Comparison of ENCODE assay signal across 12 mouse cellular contexts in the genomic region with DNA sequence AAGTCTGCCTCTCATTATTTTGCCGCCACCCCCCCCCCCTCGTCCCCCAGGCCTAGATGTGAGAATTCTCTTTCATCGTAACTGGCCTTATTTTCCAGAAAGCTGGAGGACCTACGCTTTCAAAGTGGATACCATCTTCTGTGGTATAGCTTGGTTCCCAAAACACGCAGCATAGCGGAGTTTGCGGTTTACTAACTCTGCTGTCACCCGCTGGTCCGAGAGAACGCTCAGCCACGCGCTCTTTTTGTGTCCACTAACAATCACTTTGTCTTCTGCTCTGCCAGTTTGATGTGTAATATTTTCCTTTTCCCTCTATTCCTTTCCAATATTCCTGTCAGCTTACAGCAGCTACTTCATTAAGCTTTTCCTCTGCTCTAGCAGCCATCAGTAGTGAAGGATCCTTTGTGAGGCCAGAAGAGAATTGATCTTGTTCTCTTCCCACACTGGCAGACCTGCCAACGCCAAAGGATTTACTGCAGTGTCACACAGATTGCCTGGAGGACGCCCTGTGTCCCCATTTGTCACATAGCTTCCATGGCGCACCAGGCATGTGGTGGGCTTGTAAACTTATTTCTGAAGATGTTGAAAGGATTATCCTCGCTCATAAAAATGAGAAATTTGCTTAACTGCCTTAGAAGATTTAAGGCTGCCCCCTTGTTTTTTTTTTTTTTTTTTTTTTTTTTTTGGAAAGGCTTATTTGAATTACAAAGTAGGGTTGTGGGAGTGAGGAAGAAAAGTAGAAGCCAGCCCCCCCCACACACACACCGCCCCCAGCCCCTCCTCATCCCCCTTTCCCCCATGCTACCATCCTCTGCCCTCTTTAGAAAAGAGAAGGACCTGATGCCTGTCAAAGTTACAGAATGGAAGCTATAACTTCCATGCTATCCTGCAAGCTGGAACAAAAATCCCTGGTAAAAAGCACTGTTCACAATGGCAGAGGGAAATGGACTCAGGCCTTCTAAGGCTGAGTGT. TPM values are rescaled to one million over a fixed set of nuclear protein-coding genes. Genes with fewer than 3 reads are reported as not detected.
DNase-seq lines count a peak whose midpoint lies in the region; ATAC-seq lines count a peak whose summit lies in the region.
"Had no signal": no experiment of that assay in that cellular context is flagged by ENCODE, and none has a peak within 500 bp of the region (broad histone marks: within the 10 kb centered on the region; RNA-seq: fewer than 3 reads in every experiment).

No protein-coding gene starts in this region.

- no peak for ATAC-seq in heart, embryonic 14.5 days (ENCODE audit: insufficient number of reproducible peaks, insufficient read depth, low FRiP score, low read depth)
- ATAC-seq in hindbrain, embryonic 14.5 days (ENCODE audit: low FRiP score) = 0 out of 2 replicates have a peak, but pooled peaks have one; percentile 5

- no peaks in the 10 kb centered on the region for H3K36me3 ChIP-seq in heart, embryonic 14.5 days (ENCODE audit: control insufficient read depth, insufficient read depth, low read length)
- no peaks in the 10 kb centered on the region for H3K36me3 ChIP-seq in hindbrain, embryonic 14.5 days (replicated peaks; ENCODE audit: control insufficient read depth, insufficient read depth)

- no peak overlapping the region for H3K4me3 ChIP-seq in heart, embryonic 14.5 days (ENCODE audit: control insufficient read depth in 1 of 2, insufficient read depth in 1 of 2, low read depth in 1 of 2, low read length in 2 of 2)
- H3K4me3 ChIP-seq in hindbrain, embryonic 14.5 days (replicated peaks; ENCODE audit: low read length) = peak overlapping the region; percentile 19; the same call in 1 of the 2 replicates

- H3K4me2 ChIP-seq in heart, embryonic 14.5 days (ENCODE audit: low read length) = peak overlapping the region; percentile 50
- H3K4me2 ChIP-seq in hindbrain, embryonic 14.5 days (replicated peaks) = peak overlapping the region; percentile 44

- peaks cover 11% of the 10 kb centered on the region; the same call in 1 of the 2 replicates for H3K27me3 ChIP-seq in heart, embryonic 14.5 days (ENCODE audit: control insufficient read depth, insufficient read depth, low read length)
- peaks cover 15% of the 10 kb centered on the region for H3K27me3 ChIP-seq in hindbrain, embryonic 14.5 days (ENCODE audit: control insufficient read depth, insufficient read depth, low read length)

- H3K9me3 ChIP-seq in heart, embryonic 14.5 days (ENCODE audit: control insufficient read depth, low read length) = 0 out of 2 replicates have a peak, but pooled peaks cover 3% of the 10 kb centered on the region
- H3K9me3 ChIP-seq in hindbrain, embryonic 14.5 days (ENCODE audit: control insufficient read depth, low read length) = no peaks in the 10 kb centered on the region

- no peak for DNase-seq in heart, adult 18-20 months
- DNase-seq in embryo, embryonic 9.5 days (ENCODE audit: extremely low spot score) = peak; percentile 46
- peak; percentile 56 for DNase-seq in hindbrain, embryonic 14.5 days (ENCODE audit: low spot score)
- DNase-seq in neural tube, embryonic 10.5 days (ENCODE audit: extremely low spot score, low spot score) = peak; percentile 49
- no peak for DNase-seq in layer of hippocampus, adult 9-10 months (ENCODE audit: low spot score)
- DNase-seq in left cerebral cortex, adult 18-20 months (ENCODE audit: low spot score in 2 of 2) = no peak
- no peak for DNase-seq in adipocyte (ENCODE audit: low spot score)
- DNase-seq: cerebellum, adult 8-10 months; gastrocnemius, postnatal 10 days; layer of hippocampus, adult 9-11 months had no signal

- no peak overlapping the region for H3K9ac ChIP-seq in heart, embryonic 14.5 days (ENCODE audit: low read length)
- no peak overlapping the region; the same call in 1 of the 2 replicates for H3K9ac ChIP-seq in hindbrain, embryonic 14.5 days

- H3K27ac ChIP-seq in heart, embryonic 14.5 days (replicated peaks in 1 of 2; ENCODE audit: control insufficient read depth in 1 of 2, insufficient read depth in 1 of 2, low read depth in 2 of 2, low read length in 2 of 2) = no peak overlapping the region
- peak overlapping the region; percentile 53 for H3K27ac ChIP-seq in hindbrain, embryonic 14.5 days
- H3K27ac ChIP-seq: macrophage had no signal

- 46% methylated on average over 17 of the region's 17 CpGs for WGBS in heart, embryonic 14.5 days
- WGBS in hindbrain, embryonic 14.5 days = 21% methylated on average over 17 of the region's 17 CpGs

- 0 out of 4 replicates have a peak, but pooled peaks cover 0 to 2% of the 10 kb centered on the region in 2 experiments for H3K4me1 ChIP-seq in heart, embryonic 14.5 days (ENCODE audit: control insufficient read depth in 2 of 2, insufficient read depth in 2 of 2, low read length in 2 of 2)
- H3K4me1 ChIP-seq in hindbrain, embryonic 14.5 days (replicated peaks; ENCODE audit: control insufficient read depth, insufficient read depth, low read length) = peaks cover 39% of the 10 kb centered on the region

RNA-seq across cellular contexts. Expression of gene Cdca7l, which starts 4.6 kb away (rescaled TPM):
- polyA plus RNA-seq in heart, embryonic 14.5 days (2014; fragmentation: Nextera tagmentation; extraction: Ambion mirVana) = 9.7 and 10.1 TPM in 2 replicates
- under 1 TPM; 0.22 to 0.33 TPM for total RNA-seq in heart, adult 18-20 months (2021)
- 4.9 and 5.8 TPM in 2 replicates for polyA plus RNA-seq in hindbrain, embryonic 14.5 days (2014; fragmentation: Nextera tagmentation; extraction: Ambion mirVana)
- under 1 TPM; 0.35 to 0.37 TPM for total RNA-seq in left cerebral cortex, adult 18-20 months (2021)

Comparison
In these comparisons a context has a peak if more than half of its experiments do, and no peak if none do; other contexts are left out.
1. DNase-seq: peak in embryo, embryonic 9.5 days (single experiment), hindbrain, embryonic 14.5 days (single experiment) and neural tube, embryonic 10.5 days (single experiment); none in heart, adult 18-20 months (0 of 2), layer of hippocampus, adult 9-10 months (single experiment), left cerebral cortex, adult 18-20 months (0 of 2) and adipocyte (single experiment).